Mouse (Mus musculus) mesoderm, embryonic 11.5 days (tissue): Measurements from ENCODE around the gene Ocln.

Source experiments
- DNase-seq: peaks from one replicate; pipeline ENCODE4 v3.0.0-alpha.2; 2012; ENCODE audit warnings: low read depth, low spot score

The Ocln gene

DNA sequence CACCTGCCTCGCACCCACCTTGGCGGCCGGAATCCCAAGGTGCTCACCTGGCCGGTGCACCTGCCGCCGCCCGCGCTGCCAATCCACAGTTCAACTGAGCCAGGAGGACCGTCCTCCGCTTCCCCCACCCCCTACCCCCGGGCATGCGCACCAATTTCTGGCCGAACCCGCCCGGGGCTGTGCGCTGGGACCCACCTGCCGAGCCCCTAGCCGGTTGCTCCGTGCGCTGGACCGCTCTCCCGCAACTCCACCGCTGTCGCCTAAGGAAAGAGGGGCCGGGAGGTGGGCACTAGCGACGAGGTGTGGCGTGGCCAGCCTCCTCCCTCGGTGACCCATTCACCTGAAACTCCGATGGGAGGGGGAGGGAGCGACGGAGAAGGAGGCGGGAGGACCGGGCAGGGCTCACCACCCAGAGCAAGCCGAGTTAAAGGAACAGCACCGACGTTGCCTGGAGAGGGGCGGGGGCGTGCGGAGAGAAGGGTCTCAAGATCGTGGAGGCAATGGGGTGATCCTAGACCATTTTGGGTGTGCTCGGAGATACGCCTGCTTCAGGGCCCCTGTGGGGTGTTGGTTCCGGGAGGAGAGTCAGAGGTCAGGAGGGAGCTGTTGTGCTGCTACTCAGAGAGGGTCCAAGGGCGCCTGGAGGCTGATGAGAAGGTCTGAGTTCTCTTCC, at the start of gene Ocln:
Gene Ocln, minus strand, starts transcription at position 350 of the 673 bp plus-strand sequence.
- DNase-seq, result peak; percentile 14

DNA sequence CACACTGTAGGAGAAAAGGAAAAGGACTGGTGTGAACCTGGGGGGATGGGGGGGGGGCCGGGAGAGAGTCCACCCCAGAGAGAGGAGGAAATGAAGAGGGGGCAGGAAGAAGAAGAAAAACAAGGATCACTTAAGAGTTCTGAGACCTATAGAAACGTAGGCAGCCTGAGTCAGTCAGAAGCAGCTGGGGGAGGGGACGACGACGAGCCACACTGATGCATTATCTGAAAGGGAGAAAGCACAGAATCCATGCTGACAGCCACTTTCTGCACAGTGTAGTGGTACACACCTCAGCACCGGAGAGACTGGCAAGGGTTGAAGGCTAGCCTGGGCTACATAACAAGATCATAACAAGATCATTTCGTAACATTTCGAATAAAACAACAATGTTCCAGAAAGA, 48.5 kb upstream of the Ocln start:
- DNase-seq, result no peak

DNA sequence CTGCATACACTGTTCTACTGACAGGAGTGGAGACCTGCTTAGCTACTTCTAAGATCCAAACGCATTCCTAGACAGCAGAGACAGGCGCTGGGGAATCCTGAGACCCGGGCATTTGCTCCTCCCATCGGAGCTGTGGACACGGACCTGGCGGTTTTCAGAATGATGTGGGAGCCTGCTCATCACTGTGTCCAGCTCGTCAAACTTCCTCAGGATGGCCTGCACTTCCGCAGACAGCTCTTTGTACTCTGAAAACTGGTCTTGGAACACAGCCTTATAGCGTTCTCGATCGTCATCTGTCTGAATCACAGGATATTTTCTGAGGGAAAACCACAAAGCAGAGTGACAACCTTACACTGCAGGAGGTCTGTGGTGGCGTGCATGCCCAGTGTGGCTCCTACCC, 47.8 kb upstream of the Ocln start:
- no peak for DNase-seq

DNA sequence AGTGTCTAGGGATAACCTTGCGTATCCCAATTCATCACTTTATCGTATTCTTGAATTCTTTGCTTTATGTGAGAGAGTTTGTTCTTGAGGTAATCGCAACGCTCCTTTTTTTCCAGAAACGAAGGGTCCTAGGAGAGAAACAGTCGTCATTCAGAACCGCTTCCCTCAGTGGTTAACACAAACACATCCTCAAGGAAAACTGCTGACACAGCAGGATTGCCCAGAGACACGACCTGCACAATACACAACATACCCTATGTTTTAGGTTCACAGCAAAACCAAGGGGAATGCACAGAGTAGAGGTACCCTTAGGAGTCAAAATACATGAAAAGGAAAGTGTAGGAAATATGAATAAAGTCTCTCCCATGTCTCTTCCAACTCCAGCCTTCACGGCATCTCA, 44.8 kb upstream of the Ocln start:
- DNase-seq, result no peak

DNA sequence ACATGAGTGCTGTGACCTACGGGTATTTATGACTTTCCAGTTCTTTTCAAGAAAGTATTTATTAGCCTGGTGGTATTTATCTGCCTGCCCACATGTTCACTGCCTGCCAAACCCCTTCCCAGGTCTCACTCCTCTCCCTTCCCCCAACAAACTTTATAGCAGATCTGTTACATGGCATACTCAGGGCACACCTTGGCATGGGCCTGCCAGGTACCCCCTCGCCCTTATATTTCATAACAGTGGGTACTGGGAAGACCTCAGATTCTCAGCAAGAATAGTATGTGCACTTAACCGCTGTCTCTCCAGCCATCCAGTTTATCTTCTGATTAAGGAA, 43.0 kb upstream of the Ocln start:
- no peak for DNase-seq

DNA sequence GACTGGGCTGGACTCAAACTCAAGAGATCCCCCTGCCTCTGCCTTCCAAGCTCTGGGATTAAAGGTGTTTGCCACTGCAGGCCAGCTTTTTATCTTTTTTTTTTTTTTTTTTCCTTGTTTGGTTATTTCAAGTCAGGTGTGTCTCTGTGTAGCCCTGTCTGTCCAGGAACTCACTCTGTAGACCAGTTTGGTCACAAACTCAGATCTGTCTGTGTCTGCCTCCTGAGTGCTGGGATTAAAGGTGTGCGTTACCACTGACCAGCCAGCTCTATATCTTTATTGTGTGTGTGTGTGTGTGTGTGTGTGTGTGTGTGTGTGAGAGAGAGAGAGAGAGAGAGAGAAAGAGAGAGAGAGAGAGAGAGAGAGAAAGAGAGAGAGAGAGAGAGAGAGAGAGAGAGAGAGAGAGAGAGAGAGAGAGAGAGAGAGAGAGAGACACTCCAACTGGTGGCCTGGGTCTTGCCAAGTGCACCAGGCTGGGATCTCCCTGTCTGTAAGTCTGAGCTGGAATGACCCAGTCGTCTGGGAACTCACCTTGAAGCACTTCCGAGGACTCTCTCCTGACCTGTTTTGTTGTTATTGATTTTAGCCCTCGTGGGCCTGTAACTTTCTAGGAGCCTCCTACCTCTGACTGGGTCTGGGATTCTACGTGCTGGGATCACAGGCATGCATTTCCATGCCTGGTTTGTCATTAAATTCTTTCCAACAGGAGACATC, 42.5 kb upstream of the Ocln start:
- no peak for DNase-seq

DNA sequence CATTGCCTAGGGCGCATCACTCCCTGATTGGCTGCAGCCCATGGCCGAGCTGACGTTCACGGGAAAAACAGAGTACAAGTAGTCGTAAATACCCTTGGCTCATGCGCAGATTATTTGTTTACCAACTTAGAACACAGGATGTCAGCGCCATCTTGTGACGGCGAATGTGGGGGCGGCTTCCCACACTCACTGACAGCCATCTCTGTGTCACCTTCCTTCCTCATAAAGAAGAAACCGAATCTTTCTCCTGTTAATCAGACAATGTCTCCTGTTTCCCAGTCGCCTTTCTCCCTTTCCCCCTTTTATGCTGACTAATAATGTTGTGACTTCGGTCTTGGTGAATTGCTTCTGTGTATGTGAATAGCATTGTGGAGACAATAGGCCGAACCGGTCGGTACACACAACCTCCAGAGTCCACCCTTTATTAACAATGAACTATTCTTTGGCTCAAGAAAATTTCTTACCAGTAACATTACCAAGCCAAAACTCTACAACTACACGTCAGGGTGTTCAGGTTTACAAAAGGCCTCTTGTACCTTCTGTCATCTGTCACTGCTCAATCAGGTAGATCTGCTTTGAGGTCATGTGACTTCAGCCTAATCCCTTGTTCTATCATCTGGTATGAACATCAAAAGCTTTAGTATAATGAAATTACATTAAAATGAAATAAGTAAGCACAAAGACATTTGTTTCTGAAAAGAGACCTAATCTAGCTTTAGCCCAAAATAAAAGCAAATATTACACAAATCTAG, 41.7 kb upstream of the Ocln start:
- no peak for DNase-seq

DNA sequence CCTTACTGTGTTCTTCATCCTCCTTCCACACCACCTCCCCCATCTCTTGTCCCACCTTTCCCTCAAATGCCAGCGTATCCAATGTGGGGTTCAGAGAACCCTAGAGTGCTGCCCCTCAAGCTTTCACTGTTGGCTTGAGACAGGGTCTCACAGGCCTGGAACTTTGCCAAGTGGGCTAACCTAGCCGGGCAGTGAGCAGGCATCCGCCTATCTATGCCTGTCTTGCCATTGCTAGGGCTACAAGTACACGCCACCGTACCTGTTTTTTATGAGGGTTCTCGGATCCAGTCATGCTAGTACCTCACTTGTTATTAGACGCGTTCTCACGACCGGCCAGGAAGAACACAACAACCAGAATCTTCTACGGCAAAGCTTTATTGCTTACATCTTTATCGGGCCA, 36.1 kb upstream of the Ocln start:
- no peak for DNase-seq

DNA sequence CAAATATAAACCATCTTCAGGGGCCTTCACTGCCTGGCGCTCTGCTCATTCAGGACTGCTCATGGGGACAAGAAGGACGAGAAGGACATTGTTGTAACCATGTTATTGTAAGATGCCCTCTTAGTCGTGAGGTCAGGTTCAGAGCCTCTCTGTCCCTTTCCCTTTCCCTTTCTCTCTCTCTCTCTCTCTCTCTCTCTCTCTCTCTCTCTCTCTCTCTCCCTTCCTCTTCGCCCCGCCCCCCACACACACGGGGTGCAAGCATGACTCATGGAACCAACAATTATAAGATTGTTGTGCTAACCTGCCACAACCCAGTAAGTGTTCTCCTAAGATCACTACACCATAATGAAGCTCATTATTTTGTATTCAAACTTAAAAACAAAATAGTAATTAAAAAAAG, 29.6 kb upstream of the Ocln start:
- DNase-seq, result no peak

DNA sequence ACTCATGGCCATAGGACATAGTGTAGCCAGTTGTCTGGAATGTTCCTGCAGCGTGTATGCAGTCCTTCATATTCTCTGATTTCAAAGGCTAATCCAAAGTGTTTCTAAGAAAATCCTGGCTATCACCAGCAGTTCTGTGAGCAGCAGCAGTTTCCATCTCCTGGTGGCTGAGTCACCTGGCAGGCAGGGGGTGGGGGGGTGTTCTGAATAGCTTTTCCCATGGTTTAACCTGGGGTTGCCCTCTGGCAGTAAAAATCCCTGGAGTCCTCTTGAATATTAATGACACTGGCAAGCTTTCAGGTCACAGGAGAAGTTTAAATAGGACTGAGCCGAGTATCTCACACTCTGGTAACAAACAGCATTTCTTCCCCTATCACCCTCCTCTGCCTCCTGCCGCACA, 29.2 kb upstream of the Ocln start:
- DNase-seq, result no peak

DNA sequence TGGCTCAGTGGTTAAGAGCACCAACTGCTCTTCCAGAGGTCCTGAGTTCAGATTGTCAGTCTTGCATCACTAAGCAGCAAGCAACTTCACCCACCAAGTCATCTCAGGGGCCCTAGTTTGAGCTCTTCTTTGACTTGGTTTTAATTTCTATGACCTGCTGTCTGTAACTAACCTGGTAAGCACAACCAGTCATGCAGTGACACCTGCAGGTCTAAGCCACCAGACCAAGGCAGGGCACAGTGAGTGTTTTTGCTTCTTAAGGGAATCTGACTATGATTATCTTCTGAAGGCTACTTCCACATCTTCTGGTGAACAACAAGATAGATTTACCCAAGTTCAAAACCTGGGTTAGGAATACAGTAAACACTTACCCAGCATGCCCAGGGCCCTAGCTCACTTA, 27.4 kb upstream of the Ocln start:
- no peak for DNase-seq

DNA sequence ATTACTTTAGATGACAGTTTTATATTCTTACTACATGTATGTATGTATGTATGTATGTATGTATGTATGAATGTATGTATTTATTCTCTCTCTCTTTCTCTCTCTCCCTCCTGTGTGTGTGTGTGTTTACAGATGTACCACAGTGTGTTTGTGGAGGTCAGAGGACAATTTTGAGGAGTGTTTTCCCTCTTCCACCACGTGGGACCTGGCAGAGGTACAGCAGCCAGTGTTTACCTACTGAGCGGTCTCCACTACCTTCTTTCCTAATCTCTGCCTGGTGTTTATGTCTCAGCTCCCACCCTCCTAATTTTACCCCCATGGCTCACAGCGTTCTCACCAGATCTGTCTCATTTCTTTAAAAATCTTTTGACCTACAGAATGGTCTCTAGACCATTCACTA, 26.7 kb upstream of the Ocln start:
- no peak for DNase-seq

DNA sequence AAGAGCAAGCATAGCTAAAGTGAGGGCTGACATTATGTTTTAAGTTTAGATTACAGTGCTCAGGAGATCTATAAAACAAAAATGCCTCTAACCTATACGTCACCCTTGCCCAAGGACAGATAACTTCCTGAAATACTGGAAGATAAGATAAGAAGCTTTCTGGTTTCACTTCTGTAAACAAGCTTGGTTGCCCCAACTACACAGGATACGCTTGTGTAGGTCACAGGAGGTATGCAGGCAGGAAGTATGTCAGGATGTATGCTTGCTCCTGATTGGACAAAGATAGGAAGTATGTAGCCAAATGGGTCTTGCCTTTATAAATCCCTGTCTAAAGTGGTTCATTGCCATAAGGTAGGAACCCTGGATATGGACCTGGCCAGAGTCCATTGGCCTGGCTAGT, 23.4 kb upstream of the Ocln start:
- no peak for DNase-seq

DNA sequence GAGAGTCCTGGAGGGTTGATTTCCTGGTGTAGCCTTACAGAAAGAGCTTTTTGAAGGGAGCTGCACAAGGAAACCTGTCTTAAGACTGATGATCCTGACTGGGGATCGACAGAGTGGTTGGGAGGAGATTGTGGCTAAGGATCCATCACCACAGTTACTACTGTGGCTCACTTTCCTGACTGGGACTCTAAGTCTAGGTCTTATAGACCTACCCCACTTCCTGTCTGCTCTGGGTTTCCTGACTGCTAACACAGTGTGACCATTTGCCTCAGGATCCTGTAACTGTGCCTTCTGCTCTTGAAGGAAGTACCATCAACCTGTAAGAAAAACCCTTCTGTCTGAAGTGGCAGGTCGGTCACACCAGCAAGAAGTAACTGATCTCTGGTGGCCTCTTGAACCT, 18.2 kb upstream of the Ocln start:
- DNase-seq, result no peak

DNA sequence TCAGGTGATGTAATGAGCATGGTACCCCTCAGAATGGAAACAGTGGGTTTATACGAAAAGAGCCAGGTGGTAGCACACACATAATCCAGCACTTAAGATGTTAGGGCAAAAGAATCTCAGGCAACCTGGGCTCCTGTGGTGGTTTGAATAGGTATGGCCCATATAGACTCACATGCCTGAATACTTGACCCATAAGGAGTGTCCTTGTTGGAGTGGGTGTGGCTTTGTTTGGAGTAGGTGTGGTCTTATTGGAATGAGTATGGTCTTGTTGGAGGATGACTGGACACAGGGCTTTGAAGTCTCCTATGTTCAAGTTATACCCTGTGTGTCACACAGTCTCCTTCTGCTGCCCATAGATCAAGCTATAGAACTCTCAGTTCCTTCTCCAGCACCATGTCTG, 15.8 kb upstream of the Ocln start:
- no peak for DNase-seq

DNA sequence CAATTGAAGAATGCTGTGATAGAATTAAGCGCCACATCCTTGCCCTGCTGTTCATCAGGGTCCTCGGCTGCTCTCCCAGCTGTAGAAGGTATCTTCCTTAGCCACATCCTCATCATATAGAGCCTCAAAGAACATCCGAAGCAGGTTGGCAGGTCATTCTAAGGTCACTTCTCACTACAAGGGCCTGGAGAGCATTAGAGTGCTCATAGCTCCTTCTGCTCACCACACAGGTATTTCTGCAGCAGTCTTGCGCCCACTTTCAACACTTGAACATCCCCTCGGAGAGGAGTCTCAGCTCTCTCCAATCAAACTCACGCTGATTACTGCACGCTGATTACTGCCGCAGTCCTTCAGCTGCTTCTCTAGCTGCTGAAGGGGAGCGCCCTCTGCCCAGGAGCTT, 6.9 kb upstream of the Ocln start:
- DNase-seq, result no peak

DNA sequence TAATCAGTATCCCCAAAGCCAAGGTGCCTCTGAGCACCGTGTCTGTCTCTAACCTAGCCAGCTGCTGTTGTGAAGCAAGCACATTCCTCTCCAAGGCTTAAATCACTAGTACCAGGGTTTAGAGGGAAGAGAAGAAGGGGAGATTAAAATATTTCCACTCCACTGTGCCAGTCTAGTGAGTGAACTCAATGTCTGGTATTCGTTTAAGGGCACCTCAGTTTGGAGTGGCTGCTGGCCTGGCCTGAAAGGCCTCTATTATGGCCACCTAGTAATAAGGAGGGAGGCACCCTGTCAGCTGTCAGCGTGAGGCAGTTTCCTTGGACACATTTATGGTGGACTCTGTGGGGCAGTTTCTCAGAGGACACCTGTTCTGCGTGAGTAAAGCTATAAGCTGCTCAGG, 4.5 kb upstream of the Ocln start:
- no peak for DNase-seq

DNA sequence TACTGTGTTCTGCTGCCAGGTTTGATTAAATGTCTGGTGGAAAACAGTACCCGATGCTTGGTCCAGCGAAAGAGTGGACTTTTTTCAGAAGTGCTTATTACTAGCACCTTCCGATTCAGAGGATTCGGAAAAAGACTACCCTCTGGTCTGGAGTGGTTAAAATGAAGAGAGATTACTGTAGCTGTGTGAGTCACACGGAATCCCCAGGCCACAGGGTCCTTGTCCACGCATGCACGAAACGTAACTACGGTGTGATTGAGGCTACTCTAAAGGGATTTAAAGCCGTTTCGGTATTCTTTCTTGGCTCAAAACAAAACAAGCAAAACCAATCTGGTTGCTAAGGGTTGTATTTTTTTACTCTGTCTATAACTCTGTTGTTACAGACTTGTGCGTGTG, 522 bp upstream of the Ocln start:
- peak; percentile 11 for DNase-seq

DNA sequence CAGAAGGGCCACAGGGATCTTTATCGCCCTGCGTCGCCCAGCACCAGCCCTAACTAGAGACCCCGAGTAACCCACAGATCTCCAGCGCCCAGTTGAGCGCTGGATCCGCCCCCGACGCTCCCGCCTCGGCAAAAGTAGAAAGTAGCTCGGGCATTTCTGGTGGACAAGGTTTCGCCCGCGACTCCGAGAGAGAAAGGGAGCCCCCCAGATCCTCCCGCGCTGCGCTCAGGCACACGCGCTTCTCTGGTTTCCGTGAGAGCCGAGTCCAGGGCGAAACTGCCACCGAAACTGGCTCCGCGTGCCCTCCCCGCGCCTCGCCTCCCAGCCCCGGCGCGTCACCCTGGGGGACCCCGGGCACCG, 529 bp downstream of the Ocln start:
- peak; percentile 30 for DNase-seq

DNA sequence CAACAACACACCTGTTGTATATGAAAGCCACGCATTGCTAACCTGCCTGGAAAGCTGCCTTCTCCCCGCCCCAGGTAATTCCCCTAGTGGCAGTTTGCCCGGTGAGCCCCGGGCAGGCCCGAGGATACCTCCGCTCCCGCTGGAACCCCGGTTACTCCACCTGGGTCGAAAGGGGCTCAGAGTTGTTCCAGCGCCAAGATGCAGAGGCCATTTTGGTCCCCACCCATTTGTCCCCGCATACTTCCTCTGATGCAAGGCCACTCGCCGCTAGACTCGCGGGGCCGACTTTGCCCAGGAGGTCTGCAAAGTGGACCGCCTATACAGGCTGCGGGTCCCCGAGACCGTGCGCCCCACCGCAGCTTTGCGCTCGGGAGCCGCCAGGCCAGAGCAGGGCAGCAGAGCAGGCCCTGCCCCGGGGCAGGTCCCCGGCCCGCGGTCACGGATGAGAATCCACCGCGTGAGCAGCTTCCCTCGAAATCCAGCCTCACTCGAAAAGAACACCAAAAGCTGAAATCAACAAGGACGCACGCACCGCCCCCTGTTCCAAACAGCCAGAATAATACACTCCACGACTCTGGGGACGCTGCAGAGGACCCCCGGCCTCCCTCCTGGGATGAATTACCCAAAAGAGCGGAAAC, 1.0 kb downstream of the Ocln start:
- DNase-seq, result no peak

DNA sequence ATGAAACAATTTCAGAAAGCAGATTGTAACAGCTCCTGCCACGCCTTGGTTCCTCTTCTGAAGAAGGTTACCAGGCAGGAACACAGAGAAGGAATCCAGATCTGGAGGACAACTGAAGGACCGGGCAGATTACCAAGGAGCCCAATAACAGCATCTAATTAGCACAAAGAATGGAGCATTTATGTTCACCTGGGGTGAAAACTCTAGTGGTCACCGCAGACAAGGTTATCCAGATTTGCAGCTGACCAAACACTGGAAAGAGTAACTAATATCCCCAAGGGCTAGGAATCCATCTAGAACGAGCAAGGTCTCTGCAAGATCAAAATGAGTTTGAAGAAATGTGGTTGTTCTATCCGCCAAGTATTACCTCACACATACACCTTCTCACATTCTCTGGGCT, 5.2 kb downstream of the Ocln start:
- DNase-seq, result no peak

DNA sequence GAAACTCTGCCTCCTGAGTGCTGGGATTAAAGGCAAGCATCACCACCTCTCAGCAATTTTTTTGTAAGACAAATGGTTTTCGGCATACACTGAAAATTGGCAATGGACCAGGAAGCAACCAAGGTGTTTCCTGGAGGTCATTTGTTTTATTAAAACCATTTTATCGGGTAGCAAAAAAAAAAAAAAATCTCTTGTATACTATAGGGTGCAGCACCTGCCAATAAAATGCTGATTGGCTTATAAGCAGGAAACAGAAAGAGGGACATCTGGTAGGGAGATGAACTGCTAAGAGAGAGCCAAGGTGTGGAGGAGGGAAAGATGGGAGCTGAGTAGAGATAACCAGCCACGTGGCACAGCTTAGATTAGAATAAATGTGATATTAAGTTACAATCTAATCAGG, 7.0 kb downstream of the Ocln start:
- DNase-seq, result no peak

DNA sequence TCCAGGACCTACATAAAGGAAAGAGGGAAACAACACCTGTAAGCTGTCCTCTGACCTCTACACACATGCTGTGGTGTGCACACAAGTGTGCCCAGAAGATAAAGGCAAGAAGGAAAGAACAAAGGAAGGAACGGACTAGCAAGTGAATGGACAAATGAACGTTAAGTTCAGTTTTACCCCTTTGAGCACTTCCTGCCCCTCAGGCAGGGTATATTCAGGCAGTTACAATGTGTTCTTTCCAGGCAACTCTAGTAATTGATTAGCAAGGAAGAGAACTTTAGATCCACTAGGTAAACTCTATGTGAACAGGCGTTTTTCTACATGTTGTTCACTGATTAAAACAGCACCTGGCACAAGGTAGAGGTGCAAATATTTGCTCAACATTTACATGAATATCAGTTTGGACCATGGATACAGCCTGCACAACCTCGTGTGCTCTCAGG, 8.3 kb downstream of the Ocln start:
- DNase-seq, result no peak
